Mouse (Mus musculus): ENCODE measurements around the gene Myh10.

DNA sequence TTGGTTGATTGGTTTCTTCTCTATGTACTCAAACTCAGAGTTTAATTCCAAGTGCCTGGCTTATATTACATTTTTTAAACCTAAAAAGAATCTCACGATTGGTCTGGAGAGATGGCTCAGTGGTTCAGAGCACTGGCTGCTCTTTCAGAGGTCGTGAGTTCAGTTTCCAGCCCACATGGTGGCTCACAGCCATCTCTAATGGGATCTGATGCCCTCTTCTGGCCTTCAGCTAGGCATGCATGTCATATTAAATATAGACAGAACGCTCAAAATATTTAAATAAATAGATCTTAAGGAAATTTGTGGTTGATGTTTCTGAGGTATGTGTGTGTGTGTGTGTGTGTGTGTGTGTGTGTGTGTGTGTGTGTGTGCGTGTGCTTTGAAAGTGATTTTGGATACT, 113.8 kb downstream of the Myh10 start:
- TF ChIP-seq CTCF (conservative IDR thresholded peaks at IDR 0.05; ENCODE audit: low read length) (no peak), POU5F1 (IDR thresholded peaks at IDR 0.05; ENCODE audit: borderline replicate concordance, low read length) (no peak)

Data from E14TG2a.4 (cell line).